Mouse (Mus musculus) hindbrain, embryonic 13.5 days (tissue): ENCODE measurements at regions not wholly inside any gene's neighbourhood (a gene's known extent, or its start where the extent isn't known, plus 50 kb on each side); places are given as distances from the start of the nearest gene placed in this dataset.

Experiments
- ATAC-seq: fragments of 200-750 bp; cut with Nextera tagmentation; 2 replicates; pipeline ENCODE4 v1.8.0; 2017; ENCODE audit warnings: moderate TSS enrichment; ENCODE audit not compliant: low FRiP score
- H3K27ac ChIP-seq: fragments of 300-500 bp; sonication (generic); 2 replicates; pipeline ENCODE4 v1.5.1; 2015; ENCODE audit warnings: inconsistent platforms, mild to moderate bottlenecking, moderate library complexity
- H3K27me3 ChIP-seq: fragments of 300-500 bp; sonication (generic); 2 replicates; pipeline ENCODE4 v1.6.1; 2015; ENCODE audit warnings: mild to moderate bottlenecking, inconsistent platforms
- H3K36me3 ChIP-seq: fragments of 300-500 bp; sonication (generic); 2 replicates; pipeline ENCODE4 v1.6.1; 2015; ENCODE audit warnings: mild to moderate bottlenecking, inconsistent platforms
- H3K4me1 ChIP-seq: fragments of 300-500 bp; sonication (generic); replicated peaks from 2 replicates; pipeline ENCODE4 v1.6.1; 2015; ENCODE audit warnings: inconsistent platforms
- H3K4me2 ChIP-seq: fragments of 300-500 bp; sonication (generic); 2 replicates; pipeline ENCODE4 v1.6.1; 2015; ENCODE audit warnings: inconsistent platforms, mild to moderate bottlenecking, moderate library complexity
- H3K4me3 ChIP-seq: fragments of 300-500 bp; sonication (generic); 2 replicates; pipeline ENCODE4 v1.5.1; 2015; ENCODE audit warnings: mild to moderate bottlenecking, inconsistent platforms
- H3K9ac ChIP-seq: fragments of 300-500 bp; sonication (generic); 2 replicates; pipeline ENCODE4 v1.6.1; 2015; ENCODE audit warnings: mild to moderate bottlenecking, inconsistent platforms
- H3K9me3 ChIP-seq: fragments of 300-500 bp; sonication (generic); 2 replicates; pipeline ENCODE4 v1.6.1; 2016; ENCODE audit warnings: inconsistent platforms
- WGBS: fragments of 180-500 bp; shearing (Covaris S2); methylation state at CpG from one replicate; pipeline ENCODE4 v1.1.7; 2015; 5-methylcytosine and 5-hydroxymethylcytosine counted together

DNA sequence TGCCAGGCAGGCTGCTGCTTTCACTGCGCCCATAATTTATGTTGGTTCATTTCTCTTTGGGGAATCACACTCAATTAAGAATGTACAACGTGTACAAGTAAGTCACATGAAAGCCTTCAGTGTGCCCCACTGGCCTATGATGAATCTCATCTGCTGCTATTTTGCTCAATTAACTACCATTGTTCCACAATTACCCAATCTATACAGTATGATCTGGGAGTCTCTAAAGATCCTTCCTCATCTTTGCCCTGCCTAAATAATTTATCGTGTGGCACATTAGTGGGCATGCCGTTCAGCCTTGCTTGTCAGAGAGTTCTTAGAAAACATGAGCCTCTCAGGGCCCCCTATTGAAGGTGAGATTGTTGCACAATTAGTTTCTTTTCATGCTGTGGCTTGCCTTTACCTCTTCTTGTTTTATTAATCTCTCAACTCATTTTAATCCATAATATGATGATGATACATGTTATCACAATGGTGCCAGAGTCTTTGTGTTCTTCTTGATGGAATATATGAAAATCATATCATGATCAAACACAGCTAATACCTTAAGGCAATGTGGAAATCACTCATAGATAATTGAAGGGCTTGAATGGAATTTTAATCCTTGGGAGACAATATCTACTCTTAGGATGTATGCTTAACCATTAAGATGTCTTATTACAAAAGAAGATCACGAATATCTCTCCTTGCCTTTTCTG lies 113.3 kb downstream of the 1190002N15Rik start:
- H3K9me3 ChIP-seq, result no peaks in the 10 kb centered on the region
- no peak overlapping the region for H3K4me2 ChIP-seq
- 47% methylated on average over 5 of the region's 5 CpGs for WGBS
- peaks cover 8% of the 10 kb centered on the region; the same call in 1 of the 2 replicates for H3K4me1 ChIP-seq
- ATAC-seq, result peak; percentile 83
- H3K9ac ChIP-seq, result no peak overlapping the region
- H3K4me3 ChIP-seq, result no peak overlapping the region
- H3K36me3 ChIP-seq, result no peaks in the 10 kb centered on the region
- no peak overlapping the region for H3K27ac ChIP-seq
- H3K27me3 ChIP-seq, result no peaks in the 10 kb centered on the region

DNA sequence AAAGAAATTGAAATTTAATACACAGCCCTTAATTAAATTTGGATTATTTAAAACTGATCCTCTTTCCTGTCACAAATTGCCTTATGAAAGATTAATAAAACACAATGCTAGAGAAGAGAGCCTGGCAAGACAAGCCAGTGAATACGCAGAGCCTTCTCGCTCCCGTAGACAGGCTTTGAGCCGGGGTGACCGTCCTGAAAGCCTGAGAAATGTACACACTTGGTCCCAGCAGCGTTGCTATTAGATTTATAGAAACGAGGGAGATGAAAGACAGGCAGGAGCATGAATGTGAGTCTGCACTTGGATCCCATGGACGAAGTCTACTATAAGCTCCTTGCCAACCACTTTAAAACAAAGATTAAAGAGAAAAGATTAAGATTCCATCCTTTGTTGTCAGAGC lies 127.3 kb downstream of the 1190002N15Rik start:
- no peaks in the 10 kb centered on the region for H3K36me3 ChIP-seq
- peak overlapping the region; percentile 40 for H3K27ac ChIP-seq
- peaks cover 20% of the 10 kb centered on the region for H3K4me1 ChIP-seq
- no peaks in the 10 kb centered on the region for H3K27me3 ChIP-seq
- 49% methylated on average over 8 of the region's 8 CpGs for WGBS
- H3K4me2 ChIP-seq, result no peak overlapping the region
- no peaks in the 10 kb centered on the region for H3K9me3 ChIP-seq
- peak; percentile 75; the same call in 1 of the 2 replicates for ATAC-seq
- H3K4me3 ChIP-seq, result no peak overlapping the region
- H3K9ac ChIP-seq, result no peak overlapping the region

DNA sequence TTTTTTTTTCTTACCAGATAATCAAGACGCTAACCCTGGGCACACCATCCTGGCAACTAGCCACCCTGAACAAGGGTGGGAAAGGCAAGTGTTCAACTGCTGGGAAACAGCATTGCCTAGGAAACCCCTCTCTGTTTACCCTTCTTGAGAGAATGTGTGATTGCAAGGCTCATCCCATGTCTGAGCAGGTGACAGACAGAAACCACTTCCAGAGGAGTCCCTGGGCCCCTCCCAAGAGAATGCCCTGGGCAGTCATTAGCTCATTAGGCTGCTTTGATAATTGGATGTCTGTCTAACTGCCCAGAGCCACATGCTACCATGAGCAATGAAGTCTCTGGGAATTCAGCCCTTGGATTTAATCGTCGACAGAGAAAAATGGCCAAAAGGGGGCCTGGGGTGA lies 127.8 kb downstream of the 1190002N15Rik start:
- no peak overlapping the region for H3K4me2 ChIP-seq
- 17% methylated on average over 3 of the region's 3 CpGs for WGBS

DNA sequence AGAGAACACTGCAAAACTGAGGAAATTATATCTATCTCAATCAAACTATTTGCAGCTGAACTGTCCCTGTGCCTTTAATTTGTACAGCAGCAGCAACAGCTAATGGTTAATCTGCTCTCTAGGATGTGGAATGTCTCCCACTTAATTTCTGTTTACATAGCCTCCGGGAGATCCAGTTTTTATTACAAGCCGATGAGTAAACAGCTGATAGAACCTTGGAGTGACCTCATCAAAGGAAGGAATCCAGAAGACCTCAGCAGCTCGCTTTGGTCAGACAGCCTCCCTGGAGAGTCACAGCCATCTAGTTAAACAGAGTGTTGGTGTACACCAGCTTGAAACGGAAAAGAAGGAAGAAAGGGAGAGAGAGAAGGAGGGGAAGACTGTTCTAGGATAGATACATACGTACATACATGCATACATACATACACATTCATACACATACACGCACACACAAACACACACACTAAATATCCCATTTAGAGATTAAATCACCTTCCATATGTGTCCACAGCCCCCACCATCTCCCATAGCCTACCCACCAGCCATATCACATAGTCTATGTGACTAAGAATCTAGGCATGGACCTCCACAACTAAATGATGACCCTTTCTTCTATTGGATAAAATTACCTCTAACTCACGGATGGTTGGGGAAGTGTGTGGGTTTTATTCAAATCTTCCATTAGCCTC lies 129.1 kb downstream of the 1190002N15Rik start:
- Histone ChIP-seq H3K9me3 (no peaks in the 10 kb centered on the region), H3K4me1 (peaks cover 20% of the 10 kb centered on the region), H3K9ac (no peak overlapping the region), H3K27me3 (no peaks in the 10 kb centered on the region), H3K27ac (no peak overlapping the region), H3K4me2 (no peak overlapping the region), H3K4me3 (no peak overlapping the region), H3K36me3 (no peaks in the 10 kb centered on the region)
- 58% methylated on average over 7 of the region's 7 CpGs for WGBS
- no peak for ATAC-seq

More for the DNA sequence above, 127.8 kb downstream of the 1190002N15Rik start:
- H3K27ac ChIP-seq, result no peak overlapping the region
- no peaks in the 10 kb centered on the region for H3K36me3 ChIP-seq
- H3K9ac ChIP-seq, result no peak overlapping the region
- H3K4me1 ChIP-seq, result peaks cover 20% of the 10 kb centered on the region
- H3K4me3 ChIP-seq, result no peak overlapping the region
- no peaks in the 10 kb centered on the region for H3K27me3 ChIP-seq
- peak; percentile 94 for ATAC-seq
- no peaks in the 10 kb centered on the region for H3K9me3 ChIP-seq

DNA sequence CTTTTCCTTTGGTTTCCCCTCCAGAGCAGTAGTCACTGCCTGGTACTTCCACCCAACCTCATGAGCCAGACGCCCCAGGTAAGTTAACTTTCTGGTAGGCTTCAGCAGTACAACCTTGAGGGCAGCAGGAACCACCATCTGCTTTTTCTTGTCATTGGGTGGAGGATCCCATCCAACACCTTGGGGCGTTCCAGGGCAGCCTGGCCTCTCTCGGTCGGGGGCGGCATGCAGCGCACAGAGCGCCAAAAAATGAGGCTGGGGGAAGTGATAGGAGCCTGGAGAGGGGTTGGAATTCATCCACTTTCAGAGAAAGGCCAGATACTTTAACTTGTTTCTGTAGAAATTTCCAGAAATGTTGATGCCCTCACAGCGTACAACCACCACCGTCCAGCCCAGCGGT lies 130.2 kb downstream of the 1190002N15Rik start:
- no peaks in the 10 kb centered on the region for H3K27me3 ChIP-seq
- no peak overlapping the region for H3K9ac ChIP-seq
- no peak overlapping the region for H3K4me2 ChIP-seq
- ATAC-seq, result no peak
- no peak overlapping the region for H3K27ac ChIP-seq
- no peaks in the 10 kb centered on the region for H3K36me3 ChIP-seq
- no peaks in the 10 kb centered on the region for H3K9me3 ChIP-seq
- H3K4me3 ChIP-seq, result no peak overlapping the region
- peaks cover 20% of the 10 kb centered on the region for H3K4me1 ChIP-seq
- 96% methylated on average over 10 of the region's 10 CpGs for WGBS

DNA sequence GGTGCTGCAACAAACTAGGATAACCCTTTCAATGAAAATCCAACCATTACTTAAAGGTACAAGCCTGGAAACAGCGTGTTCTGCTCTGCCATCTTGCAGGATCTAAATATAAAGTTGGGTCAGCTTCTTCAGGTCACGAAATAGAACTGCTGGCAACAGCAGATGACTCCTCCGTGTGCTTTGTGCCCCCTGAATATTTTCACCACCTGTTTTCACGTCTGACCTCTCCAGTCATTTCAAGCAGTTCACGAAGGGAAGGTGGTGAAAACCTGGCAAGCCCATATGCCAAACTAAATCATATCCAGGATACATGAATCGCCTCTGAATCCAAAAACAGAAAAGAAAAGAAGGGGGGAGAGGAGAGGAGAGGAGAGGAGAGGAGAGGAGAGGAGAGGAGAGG lies 133.3 kb downstream of the 1190002N15Rik start:
- Histone ChIP-seq H3K4me1 (peaks cover 6% of the 10 kb centered on the region; the same call in 1 of the 2 replicates), H3K36me3 (no peaks in the 10 kb centered on the region), H3K27ac (no peak overlapping the region), H3K4me3 (no peak overlapping the region), H3K4me2 (no peak overlapping the region), H3K9me3 (no peaks in the 10 kb centered on the region), H3K27me3 (no peaks in the 10 kb centered on the region), H3K9ac (no peak overlapping the region)
- ATAC-seq, result no peak
- 78% methylated on average over 6 of the region's 6 CpGs for WGBS

DNA sequence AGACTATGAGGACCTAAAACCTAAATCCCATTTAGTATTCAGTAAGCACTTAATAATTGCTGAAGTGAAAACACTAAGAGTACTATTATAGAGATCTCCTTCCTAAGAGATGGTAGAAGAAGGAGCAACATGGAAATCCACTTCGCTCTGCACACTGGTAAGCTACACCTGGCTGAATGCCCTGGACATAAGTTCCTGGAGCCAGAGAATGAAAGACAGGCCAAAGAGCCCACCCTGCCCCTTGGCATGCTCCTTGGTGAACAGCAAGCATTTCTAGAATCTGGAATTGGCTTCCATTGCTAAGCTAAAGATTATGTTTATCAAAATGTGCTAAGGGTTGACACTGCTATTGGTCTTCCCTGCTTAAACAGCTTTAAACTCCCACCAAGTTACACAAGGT lies 137.3 kb downstream of the 1190002N15Rik start:
- H3K4me1 ChIP-seq, result no peaks in the 10 kb centered on the region
- ATAC-seq, result no peak
- WGBS, result 100% methylated on average over 1 of the region's 1 CpGs
- no peaks in the 10 kb centered on the region for H3K9me3 ChIP-seq
- no peaks in the 10 kb centered on the region for H3K27me3 ChIP-seq
- no peak overlapping the region for H3K4me3 ChIP-seq
- no peak overlapping the region for H3K27ac ChIP-seq
- no peak overlapping the region for H3K9ac ChIP-seq
- H3K4me2 ChIP-seq, result no peak overlapping the region
- H3K36me3 ChIP-seq, result no peaks in the 10 kb centered on the region

DNA sequence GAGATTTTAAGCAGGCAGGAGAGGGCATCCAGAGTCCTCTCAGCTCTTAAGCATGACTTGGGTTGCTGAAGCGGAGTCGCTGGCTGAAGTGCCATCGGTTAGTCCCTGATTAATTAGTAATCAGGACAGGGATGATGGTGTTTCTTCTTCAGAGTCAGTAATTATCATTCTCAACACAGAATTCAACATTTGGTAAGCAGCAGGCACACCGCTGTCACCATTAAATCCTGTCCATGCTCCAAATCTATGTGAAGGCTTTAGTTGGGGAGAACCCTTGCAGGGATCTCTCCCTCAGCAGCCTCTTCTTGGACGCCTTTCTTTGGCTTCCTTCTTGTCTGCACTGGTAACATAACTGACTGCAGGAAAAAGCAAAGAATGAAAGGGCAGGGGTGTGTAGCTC lies 142.7 kb downstream of the 1190002N15Rik start:
- no peak; the same call in 1 of the 2 replicates for ATAC-seq
- no peak overlapping the region for H3K9ac ChIP-seq
- no peak overlapping the region for H3K4me2 ChIP-seq
- no peaks in the 10 kb centered on the region for H3K9me3 ChIP-seq
- H3K4me3 ChIP-seq, result no peak overlapping the region
- peak overlapping the region; percentile 55; the same call in 1 of the 2 replicates for H3K27ac ChIP-seq
- 45% methylated on average over 5 of the region's 5 CpGs for WGBS
- H3K27me3 ChIP-seq, result no peaks in the 10 kb centered on the region
- no peaks in the 10 kb centered on the region for H3K36me3 ChIP-seq
- H3K4me1 ChIP-seq, result peaks cover 6% of the 10 kb centered on the region; the same call in 1 of the 2 replicates

DNA sequence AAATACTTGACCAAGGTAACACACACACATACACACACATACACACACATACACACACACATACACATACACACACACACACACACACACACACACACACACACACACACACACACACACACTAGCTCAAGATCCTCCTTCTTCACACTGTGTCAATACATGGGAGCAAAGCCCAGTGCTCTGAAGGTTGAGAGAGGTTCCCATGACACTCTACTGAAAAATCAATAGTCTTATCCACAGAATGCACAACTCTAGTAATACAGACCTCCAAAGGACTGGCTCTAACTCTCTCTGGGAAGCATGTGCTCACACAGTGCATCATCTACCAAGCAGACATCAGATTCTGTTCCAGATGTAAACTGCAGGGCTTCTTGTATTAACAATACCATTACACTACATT lies 151.7 kb downstream of the 1190002N15Rik start:
- Histone ChIP-seq H3K36me3 (no peaks in the 10 kb centered on the region), H3K27ac (no peak overlapping the region), H3K9me3 (no peaks in the 10 kb centered on the region), H3K4me3 (no peak overlapping the region), H3K4me1 (no peaks in the 10 kb centered on the region), H3K9ac (no peak overlapping the region), H3K27me3 (no peaks in the 10 kb centered on the region), H3K4me2 (no peak overlapping the region)
- ATAC-seq, result no peak

DNA sequence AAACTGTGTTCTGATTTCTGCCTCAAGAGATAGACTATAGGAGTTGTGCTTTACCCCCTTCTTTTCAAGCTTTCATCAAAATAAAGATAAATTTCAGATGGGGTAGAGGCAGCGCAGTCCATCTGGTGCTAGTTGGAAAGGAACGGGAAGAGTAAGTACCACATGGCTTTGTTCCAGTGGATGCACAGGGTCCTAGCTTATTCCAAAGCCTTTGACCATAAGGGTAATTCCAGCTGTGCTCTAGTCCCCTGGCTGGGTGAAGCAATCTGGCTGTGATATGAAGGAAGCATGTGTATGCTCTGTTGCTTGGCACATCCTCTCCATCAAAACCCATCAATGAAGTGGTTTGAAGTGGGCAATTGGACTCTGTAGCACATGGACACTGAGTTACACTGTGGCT lies 155.6 kb downstream of the 1190002N15Rik start:
- Histone ChIP-seq H3K9ac (no peak overlapping the region), H3K4me2 (no peak overlapping the region), H3K36me3 (no peaks in the 10 kb centered on the region), H3K27me3 (no peaks in the 10 kb centered on the region), H3K4me3 (no peak overlapping the region), H3K9me3 (no peaks in the 10 kb centered on the region), H3K27ac (no peak overlapping the region), H3K4me1 (peaks cover 13% of the 10 kb centered on the region)
- 82% methylated on average over 2 of the region's 2 CpGs for WGBS
- no peak for ATAC-seq

DNA sequence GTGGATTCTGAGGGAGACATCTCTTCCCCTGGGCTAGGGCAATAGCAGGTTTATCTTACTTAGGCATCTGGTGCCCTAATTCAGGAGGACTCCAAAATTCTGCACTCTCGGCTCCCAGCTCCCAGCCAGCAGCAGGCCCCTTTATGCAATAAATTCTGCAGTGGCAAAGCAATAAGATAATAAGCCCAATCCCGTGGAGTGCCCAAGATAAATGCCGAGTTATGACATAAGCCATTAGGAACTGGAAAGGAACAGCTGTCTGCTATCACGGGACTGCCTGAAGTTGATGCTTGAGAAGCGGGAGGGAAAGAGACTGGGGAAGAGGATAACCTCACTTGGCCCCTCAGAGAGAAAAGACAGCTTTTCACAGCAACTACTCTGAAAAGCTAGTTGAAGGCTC lies 159.0 kb downstream of the 1190002N15Rik start:
- H3K9me3 ChIP-seq, result no peaks in the 10 kb centered on the region
- no peak overlapping the region for H3K4me3 ChIP-seq
- no peak overlapping the region for H3K9ac ChIP-seq
- H3K27me3 ChIP-seq, result no peaks in the 10 kb centered on the region
- no peak overlapping the region for H3K4me2 ChIP-seq
- H3K4me1 ChIP-seq, result peaks cover 17% of the 10 kb centered on the region
- WGBS, result 36% methylated on average over 5 of the region's 5 CpGs
- H3K27ac ChIP-seq, result peak overlapping the region; percentile 24; the same call in 1 of the 2 replicates
- H3K36me3 ChIP-seq, result no peaks in the 10 kb centered on the region
- ATAC-seq, result peak; percentile 58; the same call in 1 of the 2 replicates

DNA sequence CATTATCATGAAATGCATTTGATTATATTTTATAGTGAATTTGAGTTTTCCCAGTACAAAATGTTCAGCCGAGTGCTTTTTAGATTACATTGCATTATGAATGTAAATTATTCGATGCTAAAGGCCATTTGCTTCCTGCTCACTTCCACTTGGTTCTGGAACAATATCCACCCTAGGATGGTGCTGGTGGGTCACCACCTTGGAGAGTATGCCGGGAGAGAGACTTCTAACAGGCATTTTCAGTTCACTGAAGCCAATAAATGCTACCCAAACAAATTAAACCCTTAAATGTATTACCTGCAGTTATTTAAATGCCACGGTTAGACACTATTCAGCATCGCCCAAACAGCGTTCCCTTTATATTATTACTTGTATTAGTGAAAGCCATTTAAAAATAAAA lies 159.6 kb downstream of the 1190002N15Rik start:
- no peaks in the 10 kb centered on the region for H3K27me3 ChIP-seq
- H3K9me3 ChIP-seq, result no peaks in the 10 kb centered on the region
- H3K4me2 ChIP-seq, result no peak overlapping the region
- peaks cover 17% of the 10 kb centered on the region for H3K4me1 ChIP-seq
- no peak overlapping the region for H3K4me3 ChIP-seq
- H3K9ac ChIP-seq, result no peak overlapping the region
- no peaks in the 10 kb centered on the region for H3K36me3 ChIP-seq
- WGBS, result 68% methylated on average over 6 of the region's 6 CpGs
- H3K27ac ChIP-seq, result peak overlapping the region; percentile 32; the same call in 1 of the 2 replicates
- ATAC-seq, result no peak
